Mouse (Mus musculus) limb, embryonic 14.5 days (tissue): Measurements from ENCODE around the gene AI661453. TPM values are rescaled to one million over a fixed set of nuclear protein-coding genes. Genes with fewer than 3 reads are reported as not detected.

Experiments used
- ATAC-seq: fragments of 200-750 bp; cut with Nextera tagmentation; 2 replicates; pipeline ENCODE4 v1.8.0; 2017; ENCODE audit warnings: low read depth, moderate number of reproducible peaks, moderate TSS enrichment; ENCODE audit not compliant: low FRiP score
- DNase-seq: peaks from one replicate; pipeline ENCODE4 v3.0.0-alpha.2; 2015; ENCODE audit warnings: low spot score
- H3K27ac ChIP-seq: fragments of 300-500 bp; sonication (generic); replicated peaks from 2 replicates; pipeline ENCODE4 v1.5.1; 2014; ENCODE audit warnings: low read depth, mild to moderate bottlenecking, low read length, moderate library complexity, mixed read lengths
- H3K27me3 ChIP-seq: fragments of 300-500 bp; sonication (generic); 2 replicates; pipeline ENCODE4 v1.6.1; 2014; ENCODE audit warnings: low read length, mixed read lengths; ENCODE audit not compliant: control insufficient read depth, insufficient read depth
- H3K36me3 ChIP-seq: fragments of 300-500 bp; sonication (generic); 2 replicates; pipeline ENCODE4 v1.6.1; 2014; ENCODE audit warnings: mild to moderate bottlenecking, low read length, moderate library complexity, mixed read lengths; ENCODE audit not compliant: control insufficient read depth, insufficient read depth
- H3K4me1 ChIP-seq: fragments of 300-500 bp; sonication (generic); 2 replicates; pipeline ENCODE4 v1.6.1; 2014; ENCODE audit warnings: antibody characterized with exemption, low read length, mixed read lengths; ENCODE audit not compliant: control insufficient read depth, insufficient read depth
- H3K4me2 ChIP-seq: fragments of 300-500 bp; sonication (generic); replicated peaks from 2 replicates; pipeline ENCODE4 v1.6.1; 2014; ENCODE audit warnings: low read depth, mild to moderate bottlenecking, low read length, moderate library complexity; ENCODE audit not compliant: severe bottlenecking
- H3K4me3 ChIP-seq: fragments of 300-500 bp; sonication (generic); replicated peaks from 2 replicates; pipeline ENCODE4 v1.5.1; 2014; ENCODE audit warnings: low read length
- H3K9ac ChIP-seq: fragments of 300-500 bp; sonication (generic); 2 replicates; pipeline ENCODE4 v1.6.1; 2014; ENCODE audit warnings: mild to moderate bottlenecking, low read depth, low read length, moderate library complexity; ENCODE audit not compliant: severe bottlenecking
- H3K9me3 ChIP-seq: fragments of 300-500 bp; sonication (generic); 2 replicates; pipeline ENCODE4 v1.6.1; 2016; ENCODE audit warnings: low read length; ENCODE audit not compliant: control insufficient read depth
- POLR2A ChIP-seq: fragments of 200-500 bp; IDR thresholded peaks from 2 replicates; pipeline ENCODE4 v1.8.0; 2012; ENCODE audit warnings: inconsistent platforms, mild to moderate bottlenecking, moderate library complexity, borderline replicate concordance; ENCODE audit not compliant: insufficient read depth, insufficient read length; ENCODE audit errors: extremely low read depth
- WGBS: fragments of 180-500 bp; shearing (Covaris S2); extraction: QIAGEN DNeasy Blood & Tissue Kit; methylation state at CpG from one replicate; pipeline ENCODE4 v1.1.7; 2014; 5-methylcytosine and 5-hydroxymethylcytosine counted together
- polyA plus RNA-seq, 2 experiments: library from polyadenylated mRNA; depleted of rRNA in 1 of 2; stranded (reverse) in 1 of 2; unstranded in 1 of 2; fragments of >200 nt; fragmentation: Nextera tagmentation in 1 of 2; extraction: Ambion mirVana in 1 of 2; gene quantifications; 2 replicates each; pipeline versions ENCODE4 v1.2.1 to v1.2.3; 2012 to 2014

AI661453 gene
- polyA plus RNA-seq, 2 experiments = 2.7 to 3.4 TPM

DNA sequence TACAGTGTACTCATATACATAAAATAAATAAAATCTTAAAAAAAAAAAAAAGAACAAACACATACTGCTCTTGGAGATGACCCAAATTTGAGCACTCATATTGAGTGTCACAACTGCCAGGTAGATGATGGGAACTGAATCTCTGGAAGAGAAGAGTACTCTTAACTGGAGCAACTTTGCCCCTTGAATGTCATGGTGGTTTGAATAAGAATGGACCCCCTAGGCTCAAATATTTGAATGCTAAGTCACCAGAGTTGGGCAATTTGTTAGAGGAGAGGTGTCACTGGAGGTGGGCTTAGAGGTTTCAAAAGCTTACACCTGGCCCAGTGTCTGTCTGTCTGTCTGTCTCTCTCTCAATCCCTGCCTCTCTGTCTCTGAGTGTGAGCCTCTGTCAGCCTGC lies 67.3 kb downstream of the AI661453 start:
- Histone ChIP-seq H3K9me3 (no peaks in the 10 kb centered on the region), H3K4me3 (no peak overlapping the region), H3K4me1 (peaks cover 24% of the 10 kb centered on the region), H3K36me3 (peaks cover 19% of the 10 kb centered on the region), H3K27me3 (no peaks in the 10 kb centered on the region), H3K9ac (no peak overlapping the region), H3K4me2 (no peak overlapping the region), H3K27ac (no peak overlapping the region)
- no peak for ATAC-seq
- DNase-seq = no peak
- no peak for TF ChIP-seq POLR2A

DNA sequence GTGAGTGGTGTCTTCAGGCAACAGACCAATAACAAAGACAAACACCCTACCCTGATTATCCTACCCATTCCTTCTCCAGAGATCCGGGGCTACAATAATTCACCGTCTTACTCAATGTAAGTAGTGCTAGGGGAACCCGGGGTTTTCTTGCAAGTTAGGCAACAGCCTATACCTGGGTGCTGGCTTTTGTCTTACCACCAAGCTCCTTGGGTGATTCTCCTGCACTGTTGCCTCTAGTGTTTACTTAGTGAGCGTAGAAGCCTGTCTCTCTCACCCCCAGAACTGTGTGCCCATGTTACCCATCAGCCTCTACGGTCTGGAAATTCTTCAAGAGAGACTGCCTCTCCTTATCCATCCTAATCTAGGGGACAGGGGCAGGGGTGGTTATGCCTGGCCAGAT lies 67.8 kb downstream of the AI661453 start:
- no peak overlapping the region for H3K27ac ChIP-seq
- peaks cover 24% of the 10 kb centered on the region for H3K4me1 ChIP-seq
- H3K9ac ChIP-seq = no peak overlapping the region
- no peaks in the 10 kb centered on the region for H3K9me3 ChIP-seq
- H3K36me3 ChIP-seq = peaks cover 14% of the 10 kb centered on the region
- H3K27me3 ChIP-seq = no peaks in the 10 kb centered on the region
- DNase-seq = no peak
- peak overlapping the region; percentile 35; the same call in 1 of the 2 replicates for H3K4me3 ChIP-seq
- H3K4me2 ChIP-seq = peak overlapping the region; percentile 58
- no peak for ATAC-seq
- WGBS = 75% methylated on average over 5 of the region's 5 CpGs
- no peak for TF ChIP-seq POLR2A

DNA sequence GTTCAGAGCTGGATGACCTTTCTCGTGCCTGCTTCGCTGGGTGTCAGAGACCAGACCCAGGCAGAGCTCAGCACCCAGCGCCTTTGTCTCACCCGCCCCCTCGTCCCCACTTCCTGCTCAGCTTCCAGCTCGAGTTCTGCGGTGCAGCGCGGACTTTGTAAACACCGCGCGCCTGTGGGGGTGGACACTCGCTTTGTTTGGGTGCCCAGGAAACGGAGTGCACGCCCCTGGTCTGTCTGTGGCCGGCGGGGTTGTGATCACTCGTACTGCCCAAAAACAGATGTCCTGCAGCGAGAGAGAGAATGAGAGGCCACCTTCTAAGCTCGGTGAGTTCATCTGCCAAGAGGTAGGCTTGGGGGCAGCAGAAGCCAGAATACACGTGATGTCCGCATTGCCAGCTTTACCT lies 68.5 kb downstream of the AI661453 start, which contains the start of gene Ccnd3:
Gene Ccnd3 (plus strand): TSS at position 111 of the 406 bp plus-strand sequence.
- H3K4me1 ChIP-seq = peaks cover 24% of the 10 kb centered on the region
- DNase-seq (no peak), ATAC-seq (no peak)
- WGBS = 2% methylated on average over 22 of the region's 22 CpGs
- peak within 1 kb of the TSS; percentile 58 for H3K9ac ChIP-seq
- H3K27me3 ChIP-seq = no peaks in the 10 kb centered on the region
- H3K9me3 ChIP-seq = no peaks in the 10 kb centered on the region
- H3K4me3 ChIP-seq = peak within 1 kb of the TSS; percentile 35
- H3K36me3 ChIP-seq = peaks cover 10% of the 10 kb centered on the region
- no peak for TF ChIP-seq POLR2A
- peak within 1 kb of the TSS; percentile 58 for H3K4me2 ChIP-seq
- no peak within 1 kb of the TSS for H3K27ac ChIP-seq

DNA sequence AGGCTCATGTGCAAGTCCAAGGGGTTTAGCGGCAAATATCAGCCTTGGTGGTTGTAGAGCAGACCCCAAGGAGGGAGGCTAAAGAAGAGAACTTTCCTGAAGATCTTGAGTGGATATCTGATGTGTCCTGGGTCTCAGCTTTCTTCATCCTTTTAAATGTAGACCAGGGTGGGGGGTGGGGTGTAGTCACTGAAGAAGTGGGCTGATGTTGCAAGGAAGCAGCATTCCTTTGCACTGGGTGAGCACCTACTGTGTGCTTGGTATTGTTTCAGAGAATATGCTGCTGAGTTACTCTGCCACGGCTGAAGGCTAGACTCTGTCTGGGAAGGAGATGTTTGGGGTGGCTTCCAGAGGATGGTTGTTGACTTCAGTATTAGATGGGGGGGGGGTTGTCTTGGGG lies 69.2 kb downstream of the AI661453 start:
- TF ChIP-seq POLR2A = no peak
- ATAC-seq = no peak
- peaks cover 3% of the 10 kb centered on the region for H3K36me3 ChIP-seq
- no peak overlapping the region for H3K27ac ChIP-seq
- 72% methylated on average over 2 of the region's 2 CpGs for whole genome bisulfite sequencing
- H3K9ac ChIP-seq = peak overlapping the region; percentile 58; the same call in 1 of the 2 replicates
- peaks cover 24% of the 10 kb centered on the region for H3K4me1 ChIP-seq
- no peaks in the 10 kb centered on the region for H3K9me3 ChIP-seq
- DNase-seq = no peak
- H3K27me3 ChIP-seq = no peaks in the 10 kb centered on the region
- peak overlapping the region; percentile 35 for H3K4me3 ChIP-seq
- H3K4me2 ChIP-seq = peak overlapping the region; percentile 58

DNA sequence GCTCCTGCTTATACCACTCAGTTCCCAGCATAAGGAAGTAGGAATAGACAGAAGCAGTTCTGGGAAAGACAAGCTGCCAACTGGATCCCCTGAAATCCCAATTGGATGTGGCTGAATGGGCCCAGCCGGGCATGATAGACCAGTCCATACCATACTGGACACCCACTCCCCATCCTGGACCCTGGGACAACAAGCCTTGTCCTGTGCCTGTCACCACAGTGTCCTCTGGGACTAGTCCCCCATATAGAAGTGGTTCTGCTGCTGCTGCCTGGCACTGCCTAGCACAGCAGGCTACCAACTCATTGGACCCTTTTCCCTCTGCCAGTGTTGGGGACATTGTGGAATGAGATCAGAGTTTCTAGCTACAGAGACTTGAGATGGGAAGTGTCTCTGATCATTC lies 69.6 kb downstream of the AI661453 start:
- 94% methylated on average over 1 of the region's 1 CpGs for WGBS
- no peak for DNase-seq
- H3K4me2 ChIP-seq = 0 out of 2 replicates have a peak overlapping the region, but pooled peaks have one; percentile 58

DNA sequence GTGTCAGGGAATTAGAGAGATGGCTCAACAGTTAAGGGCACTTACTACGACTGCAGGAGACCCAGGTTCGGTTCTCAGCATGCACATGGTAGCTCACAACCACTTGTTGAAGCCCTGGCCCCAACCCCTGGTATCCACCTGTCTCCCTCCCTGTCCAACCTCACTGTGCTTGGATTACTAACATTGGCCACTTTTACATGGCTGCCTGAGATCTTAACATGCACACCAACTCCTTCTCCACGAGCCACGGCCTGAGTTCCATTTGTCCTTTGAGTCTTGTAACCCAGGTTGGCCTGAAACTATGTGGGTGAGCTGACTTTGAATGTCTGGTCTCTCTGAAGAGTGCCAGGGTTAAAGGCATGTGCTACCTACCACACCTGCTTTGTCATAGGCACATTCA lies 70.3 kb downstream of the AI661453 start:
- DNase-seq = no peak
- Histone ChIP-seq H3K27me3 (no peaks in the 10 kb centered on the region), H3K27ac (no peak overlapping the region), H3K4me1 (peaks cover 23% of the 10 kb centered on the region), H3K9me3 (no peaks in the 10 kb centered on the region), H3K4me2 (no peak overlapping the region), H3K36me3 (no peaks in the 10 kb centered on the region), H3K4me3 (no peak overlapping the region), H3K9ac (no peak overlapping the region)
- WGBS = 94% methylated on average over 4 of the region's 4 CpGs
- TF ChIP-seq POLR2A = no peak
- no peak for ATAC-seq

More for the DNA sequence above, 69.6 kb downstream of the AI661453 start:
- Histone ChIP-seq H3K9ac (no peak overlapping the region), H3K4me3 (no peak overlapping the region), H3K27ac (no peak overlapping the region), H3K27me3 (no peaks in the 10 kb centered on the region), H3K4me1 (peaks cover 23% of the 10 kb centered on the region), H3K9me3 (no peaks in the 10 kb centered on the region), H3K36me3 (no peaks in the 10 kb centered on the region)
- ATAC-seq = no peak
- TF ChIP-seq POLR2A = no peak
